Mouse (Mus musculus) MEL (cell line): Measurements from ENCODE around the gene Car6. TPM values are rescaled to one million over a fixed set of nuclear protein-coding genes. Genes with fewer than 3 reads are reported as not detected.

Experiments
- DNase-seq: peaks from one replicate; pipeline ENCODE4 v3.0.0; 2011; ENCODE audit warnings: low read depth, low spot score
- H3K27ac ChIP-seq: 2 replicates; pipeline ENCODE4 v1.5.1; 2012; ENCODE audit warnings: low read depth, mild to moderate bottlenecking, control low read depth, low read length, moderate library complexity; ENCODE audit not compliant: control insufficient read depth
- H3K27me3 ChIP-seq, 2 experiments: fragments of 150-350 bp in 1 of 2; sonication (generic) in 1 of 2; 2 replicates each; pipeline ENCODE4 v1.6.1; 2012; ENCODE audit warnings: low read length in 2 of 2, mild to moderate bottlenecking in 2 of 2, improper control_type of control experiment in 1 of 2, moderate library complexity in 1 of 2; ENCODE audit not compliant: insufficient read depth in 2 of 2, control insufficient read depth in 1 of 2
- H3K36me3 ChIP-seq, 2 experiments: 2 replicates each; pipeline ENCODE4 v1.6.1; 2012 to 2014; ENCODE audit warnings: low read length in 2 of 2, improper control_type of control experiment in 1 of 2, inconsistent platforms in 1 of 2, mild to moderate bottlenecking in 1 of 2; ENCODE audit not compliant: insufficient read depth in 2 of 2, control insufficient read depth in 1 of 2
- H3K4me1 ChIP-seq, 2 experiments: fragments of 150-350 bp in 1 of 2; sonication (generic) in 1 of 2; 2 replicates each; pipeline ENCODE4 v1.6.1; 2012; ENCODE audit warnings: low read length in 2 of 2, improper control_type of control experiment in 1 of 2, mild to moderate bottlenecking in 1 of 2; ENCODE audit not compliant: insufficient read depth in 2 of 2, control insufficient read depth in 1 of 2
- H3K4me3 ChIP-seq, 2 experiments: fragments of 150-350 bp in 1 of 2; sonication (generic) in 1 of 2; 2 replicates each; pipeline ENCODE4 v1.5.1; 2012; ENCODE audit warnings: low read depth in 2 of 2, low read length in 2 of 2, mild to moderate bottlenecking in 2 of 2, moderate library complexity in 2 of 2, control low read depth in 1 of 2, improper control_type of control experiment in 1 of 2; ENCODE audit not compliant: control insufficient read depth in 1 of 2, insufficient read depth in 1 of 2
- H3K79me2 ChIP-seq: 2 replicates; pipeline ENCODE4 v1.6.1; 2012; ENCODE audit warnings: mild to moderate bottlenecking, low read length, moderate library complexity; ENCODE audit not compliant: control insufficient read depth, poor library complexity, insufficient read depth
- H3K9ac ChIP-seq: 2 replicates; pipeline ENCODE4 v1.6.1; 2012; ENCODE audit warnings: low read depth, mild to moderate bottlenecking, control low read depth, low read length, moderate library complexity; ENCODE audit not compliant: control insufficient read depth, poor library complexity, severe bottlenecking
- H3K9me3 ChIP-seq: fragments of 150-350 bp; sonication (generic); replicated peaks from 2 replicates; pipeline ENCODE4 v1.6.1; 2012; ENCODE audit warnings: mild to moderate bottlenecking, low read length, improper control_type of control experiment, moderate library complexity; ENCODE audit not compliant: insufficient read depth
- CHD1 ChIP-seq: IDR thresholded peaks from 2 replicates; pipeline ENCODE4 v1.6.1; 2012; ENCODE audit warnings: low read depth, mild to moderate bottlenecking, inconsistent platforms, low read length, improper control_type of control experiment
- CHD2 ChIP-seq: IDR thresholded peaks from 2 replicates; pipeline ENCODE4 v1.6.1; 2011; ENCODE audit warnings: low read length, improper control_type of control experiment
- CTCF ChIP-seq, 3 experiments: IDR thresholded peaks in 2 of 3; conservative IDR thresholded peaks in 1 of 3; 2 replicates each; pipeline ENCODE4 v1.5.1; 2011 to 2012; ENCODE audit warnings: low read length in 3 of 3, low read depth in 2 of 3, mild to moderate bottlenecking in 2 of 3, improper control_type of control experiment in 1 of 3, inconsistent platforms in 1 of 3, mixed read lengths in 1 of 3, moderate library complexity in 1 of 3; ENCODE audit not compliant: control insufficient read depth in 1 of 3, insufficient read depth in 1 of 3, poor library complexity in 1 of 3, severe bottlenecking in 1 of 3
- E2F4 ChIP-seq: IDR thresholded peaks from 2 replicates; pipeline ENCODE4 v1.6.1; 2011; ENCODE audit warnings: low read depth, low read length, improper control_type of control experiment, borderline replicate concordance
- ELF1 ChIP-seq: IDR thresholded peaks from 2 replicates; pipeline ENCODE4 v1.6.1; 2014; ENCODE audit warnings: low read depth, mild to moderate bottlenecking, inconsistent platforms, low read length, improper control_type of control experiment, moderate library complexity
- EP300 ChIP-seq, 2 experiments: IDR thresholded peaks; 2 replicates each; pipeline ENCODE4 v1.6.1; 2011; ENCODE audit warnings: improper control_type of control experiment in 2 of 2, low read length in 2 of 2, low read depth in 1 of 2, mild to moderate bottlenecking in 1 of 2
- GATA1 ChIP-seq: IDR thresholded peaks from 2 replicates; pipeline ENCODE4 v1.6.1; 2011; ENCODE audit warnings: low read depth, low read length, improper control_type of control experiment
- HCFC1 ChIP-seq: IDR thresholded peaks from 2 replicates; pipeline ENCODE4 v1.6.1; 2012; ENCODE audit warnings: low read depth, mild to moderate bottlenecking, inconsistent platforms, low read length, improper control_type of control experiment, moderate library complexity
- KAT2A ChIP-seq: conservative IDR thresholded peaks from 2 replicates; pipeline ENCODE4 v1.6.1; 2012; ENCODE audit warnings: low read depth, low read length, improper control_type of control experiment, inconsistent platforms
- MAFK ChIP-seq: IDR thresholded peaks from 2 replicates; pipeline ENCODE4 v1.6.1; 2011; ENCODE audit warnings: low read depth, mild to moderate bottlenecking, low read length, improper control_type of control experiment, borderline replicate concordance
- MAX ChIP-seq: IDR thresholded peaks from 2 replicates; pipeline ENCODE4 v1.6.1; 2011; ENCODE audit warnings: low read length, improper control_type of control experiment
- MEF2A ChIP-seq: IDR thresholded peaks from 2 replicates; pipeline ENCODE4 v1.6.1; 2014; ENCODE audit warnings: low read depth, mild to moderate bottlenecking, inconsistent platforms, low read length, improper control_type of control experiment; ENCODE audit not compliant: poor library complexity, insufficient replicate concordance, severe bottlenecking; ENCODE audit errors: extremely low read depth
- MYB ChIP-seq: IDR thresholded peaks from 2 replicates; pipeline ENCODE4 v1.6.1; 2011; ENCODE audit warnings: mild to moderate bottlenecking, low read depth, low read length, improper control_type of control experiment
- MYC ChIP-seq: IDR thresholded peaks from 2 replicates; pipeline ENCODE4 v1.6.1; 2011; ENCODE audit warnings: low read depth, mild to moderate bottlenecking, low read length, improper control_type of control experiment, moderate library complexity
- NELFE ChIP-seq: IDR thresholded peaks from 2 replicates; pipeline ENCODE4 v1.6.1; 2011; ENCODE audit warnings: low read depth, low read length, improper control_type of control experiment
- NRF1 ChIP-seq: IDR thresholded peaks from 2 replicates; pipeline ENCODE4 v1.6.1; 2014; ENCODE audit warnings: low read depth, mild to moderate bottlenecking, inconsistent platforms, low read length, improper control_type of control experiment, moderate library complexity; ENCODE audit not compliant: poor library complexity, insufficient read depth, severe bottlenecking
- POLR2AphosphoS2 ChIP-seq: IDR thresholded peaks from 2 replicates; pipeline ENCODE4 v1.6.1; 2011; ENCODE audit warnings: low read length, improper control_type of control experiment
- POLR2AphosphoS5 ChIP-seq: IDR thresholded peaks from 2 replicates; pipeline ENCODE4 v1.6.1; 2012; ENCODE audit warnings: low read depth, borderline replicate concordance, mild to moderate bottlenecking, inconsistent platforms, low read length, moderate library complexity, mixed read lengths
- RAD21 ChIP-seq: IDR thresholded peaks from 2 replicates; pipeline ENCODE4 v1.6.1; 2011; ENCODE audit warnings: mild to moderate bottlenecking, low read depth, low read length, improper control_type of control experiment
- RCOR1 ChIP-seq: IDR thresholded peaks from 2 replicates; pipeline ENCODE4 v1.6.1; 2012; ENCODE audit warnings: low read depth, mild to moderate bottlenecking, inconsistent platforms, low read length, improper control_type of control experiment
- SIN3A ChIP-seq: IDR thresholded peaks from 2 replicates; pipeline ENCODE4 v1.6.1; 2012; ENCODE audit warnings: low read length, improper control_type of control experiment, inconsistent platforms
- SMC3 ChIP-seq: IDR thresholded peaks from 2 replicates; pipeline ENCODE4 v1.6.1; 2011; ENCODE audit warnings: low read depth, low read length, improper control_type of control experiment
- TAL1 ChIP-seq: IDR thresholded peaks from 2 replicates; pipeline ENCODE4 v1.6.1; 2012; ENCODE audit warnings: mild to moderate bottlenecking, inconsistent platforms, low read length, moderate library complexity, mixed read lengths
- TBP ChIP-seq: IDR thresholded peaks from 2 replicates; pipeline ENCODE4 v1.8.0; 2011; ENCODE audit warnings: low read depth, low read length, improper control_type of control experiment
- UBTF ChIP-seq: IDR thresholded peaks from 2 replicates; pipeline ENCODE4 v1.6.1; 2012; ENCODE audit warnings: low read depth, mild to moderate bottlenecking, inconsistent platforms, low read length, improper control_type of control experiment, moderate library complexity, borderline replicate concordance; ENCODE audit not compliant: insufficient read depth
- USF2 ChIP-seq, 2 experiments: IDR thresholded peaks; 2 replicates each; pipeline ENCODE4 v1.6.1; 2011 to 2012; ENCODE audit warnings: improper control_type of control experiment in 2 of 2, low read length in 2 of 2, borderline replicate concordance in 1 of 2, inconsistent platforms in 1 of 2, low read depth in 1 of 2, mild to moderate bottlenecking in 1 of 2; ENCODE audit not compliant: insufficient read depth in 1 of 2
- ZC3H11A ChIP-seq: IDR thresholded peaks from 2 replicates; pipeline ENCODE4 v1.6.1; 2012; ENCODE audit warnings: low read depth, mild to moderate bottlenecking, inconsistent platforms, low read length, improper control_type of control experiment
- ZMIZ1 ChIP-seq: IDR thresholded peaks from 2 replicates; pipeline ENCODE4 v1.6.1; 2012; ENCODE audit warnings: low read depth, mild to moderate bottlenecking, inconsistent platforms, low read length, improper control_type of control experiment, moderate library complexity
- ZNF384 ChIP-seq: IDR thresholded peaks from 2 replicates; pipeline ENCODE4 v1.6.1; 2012; ENCODE audit warnings: low read depth, mild to moderate bottlenecking, inconsistent platforms, low read length, improper control_type of control experiment
- polyA plus RNA-seq, 2 experiments: library from polyadenylated mRNA; stranded (reverse) in 1 of 2; unstranded in 1 of 2; fragments of >175 nt in 1 of 2; fragments of >200 nt in 1 of 2; gene quantifications; 2 replicates each; pipeline versions ENCODE4 v1.2.1 to v1.2.4; 2012; ENCODE audit warnings: low replicate concordance in 2 of 2, low read depth in 1 of 2; ENCODE audit not compliant: insufficient read length in 2 of 2, insufficient read depth in 1 of 2, missing spikeins in 1 of 2
- total RNA-seq: library from RNA; depleted of rRNA; stranded (reverse); fragments of 300-350 nt; gene quantifications from 2 replicates; pipeline ENCODE4 v1.2.3, GENCODE M21; 2012; rRNA removed

Car6 gene
- not detected in 2 replicates for total RNA-seq
- under 1 TPM in 1 of 2 experiments, not detected in 1; 0.19 TPM for polyA plus RNA-seq

DNA sequence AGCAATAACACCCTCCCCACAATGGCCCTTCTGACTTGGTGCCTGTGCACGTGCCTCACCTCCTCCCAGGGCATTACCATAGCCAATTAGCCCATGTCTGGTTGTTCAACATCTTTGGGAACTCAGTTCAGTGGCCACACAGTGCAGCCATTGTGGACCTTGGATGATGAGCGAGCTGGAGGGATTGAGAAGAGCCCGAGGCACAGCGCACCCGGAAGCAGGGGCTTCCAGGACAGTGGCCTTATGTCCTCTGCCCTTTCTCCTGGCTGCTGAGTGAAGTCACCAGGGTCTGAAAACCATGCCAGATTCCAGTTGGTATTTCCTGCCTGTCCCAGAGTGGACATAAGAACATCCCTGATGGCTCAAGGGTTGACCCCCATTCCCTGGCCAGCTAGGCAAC is at the start of gene Car6:
TSS of gene Car6 (minus strand) at position 101 of the 400 bp plus-strand sequence.
- no peaks in the 10 kb centered on the region for H3K79me2 ChIP-seq

DNA sequence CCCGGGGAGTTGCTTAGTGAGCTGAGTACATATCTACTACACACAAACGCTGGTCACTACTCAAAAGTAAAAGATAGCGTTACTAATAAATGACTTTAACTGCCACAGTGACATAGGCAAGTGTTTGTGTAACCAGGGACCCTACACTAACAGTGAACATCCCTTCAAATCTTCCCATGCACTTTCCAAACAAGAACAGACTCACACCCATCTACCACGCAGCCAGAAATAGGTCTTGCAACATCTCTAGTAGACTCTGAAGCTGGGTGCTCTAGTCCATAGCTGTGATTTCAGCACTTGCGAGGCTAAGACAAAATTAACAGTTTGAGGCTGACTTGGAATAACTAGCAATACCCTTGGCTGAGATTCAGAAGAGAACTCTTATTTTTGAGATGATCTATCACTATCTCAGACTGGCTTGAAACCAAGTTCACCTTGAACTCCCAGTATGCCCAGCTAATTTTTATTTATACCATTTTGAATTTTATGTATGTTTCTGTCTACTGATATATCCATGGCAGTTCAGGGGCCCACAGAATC is 48.7 kb upstream of the Car6 start:
- Histone ChIP-seq H3K9me3 (no peaks in the 10 kb centered on the region), H3K79me2 (no peaks in the 10 kb centered on the region), H3K4me1 (no peaks in the 10 kb centered on the region), H3K9ac (no peak overlapping the region), H3K27me3 (no peaks in the 10 kb centered on the region), H3K4me3 (no peak overlapping the region), H3K36me3 (peaks cover 0 to 11% of the 10 kb centered on the region in 2 experiments; a peak in 2 of 4 replicates), H3K27ac (no peak overlapping the region)
- peak; percentile 54 for DNase-seq
- TF ChIP-seq UBTF = no peak
- TF ChIP-seq MEF2A = no peak
- no peak for TF ChIP-seq ZNF384
- TF ChIP-seq RAD21 = no peak
- no peak for TF ChIP-seq MAX
- peak; percentile 68 for TF ChIP-seq ZMIZ1
- no peak for TF ChIP-seq MYB
- TF ChIP-seq E2F4 = 0 out of 2 replicates have a peak, but pooled peaks have one; percentile 42
- no peak for TF ChIP-seq ELF1
- TF ChIP-seq NRF1 = no peak
- TF ChIP-seq TAL1 = no peak
- no peak for TF ChIP-seq CHD1
- TF ChIP-seq NELFE = peak; percentile 40
- TF ChIP-seq MAFK = 0 out of 2 replicates have a peak, but pooled peaks have one; percentile 21
- TF ChIP-seq USF2 (IDR thresholded peaks at IDR 0.05; ENCODE audit: borderline replicate concordance in 1 of 2, insufficient read depth in 1 of 2, low read depth in 1 of 2, low read length in 2 of 2) = no peak
- TF ChIP-seq TBP = no peak
- TF ChIP-seq CTCF (IDR thresholded peaks at IDR 0.05 in 2 of 3, conservative IDR thresholded peaks at IDR 0.05 in 1 of 3; ENCODE audit: control insufficient read depth in 1 of 3, insufficient read depth in 1 of 3, low read depth in 2 of 3, low read length in 3 of 3, poor library complexity in 1 of 3, severe bottlenecking in 1 of 3) = no peak
- TF ChIP-seq SIN3A = no peak; the same call in 1 of the 2 replicates
- no peak for TF ChIP-seq GATA1
- peak; percentile 60 for TF ChIP-seq POLR2AphosphoS2
- TF ChIP-seq CHD2 = no peak; the same call in 1 of the 2 replicates
- no peak for TF ChIP-seq ZC3H11A
- no peak for TF ChIP-seq SMC3
- no peak for TF ChIP-seq EP300 (IDR thresholded peaks at IDR 0.05; ENCODE audit: low read depth in 1 of 2, low read length in 2 of 2)
- TF ChIP-seq HCFC1 = 0 out of 2 replicates have a peak, but pooled peaks have one; percentile 31
- no peak for TF ChIP-seq RCOR1
- TF ChIP-seq POLR2AphosphoS5 = no peak
- no peak for TF ChIP-seq MYC
- no peak for TF ChIP-seq KAT2A

More for the DNA sequence above, at the start of gene Car6:
- Histone ChIP-seq H3K27me3 (no peaks in the 10 kb centered on the region; a peak in 1 of 4 replicates), H3K9me3 (no peaks in the 10 kb centered on the region), H3K27ac (no peak within 1 kb of the TSS), H3K9ac (no peak within 1 kb of the TSS), H3K4me3 (no peak within 1 kb of the TSS), H3K4me1 (peaks cover 9 to 14% of the 10 kb centered on the region in 2 experiments), H3K36me3 (peaks cover 0 to 7% of the 10 kb centered on the region in 2 experiments; a peak in 1 of 4 replicates)
- TF ChIP-seq USF2 (IDR thresholded peaks at IDR 0.05; ENCODE audit: borderline replicate concordance in 1 of 2, insufficient read depth in 1 of 2, low read depth in 1 of 2, low read length in 2 of 2) (no peak), POLR2AphosphoS2 (no peak), POLR2AphosphoS5 (no peak), RAD21 (no peak)
- no peak for DNase-seq
